Mouse (Mus musculus) skeletal muscle tissue, adult 2 months (tissue): ENCODE results near the gene Ambra1.
"Not testable (repeated sequence)": the region's sequence is repeated elsewhere in the genome, so short reads cannot be mapped to it uniquely, and the experiment has no call there.

Source experiments
- DNase-seq: peaks from one replicate; pipeline ENCODE4 v3.0.0-alpha.2; 2012; ENCODE audit warnings: low read depth, low spot score

The Ambra1 gene

GRCm38 (mm10) chr2:91729971-91730821, at the start of gene Ambra1:
Gene Ambra1, plus strand, starts transcription at chr2:91730134.
- DNase-seq, result peak; percentile 86

- DNase-seq, result no peak
These were observed 47.1 kb upstream of the Ambra1 start for GRCm38 (mm10) chr2:91682850-91683249.

- no peak for DNase-seq
These were observed 46.0 kb upstream of the Ambra1 start for GRCm38 (mm10) chr2:91683919-91684318.

GRCm38 (mm10) chr2:91689452-91689851, 40.5 kb upstream of the Ambra1 start:
- DNase-seq, result no peak

GRCm38 (mm10) chr2:91695436-91696224, 34.3 kb upstream of the Ambra1 start:
- no peak for DNase-seq

- DNase-seq, result no peak
These were observed 33.7 kb upstream of the Ambra1 start for GRCm38 (mm10) chr2:91696225-91696590.

GRCm38 (mm10) chr2:91699225-91699624, 30.7 kb upstream of the Ambra1 start:
- no peak for DNase-seq

- DNase-seq, result no peak
These were observed 28.6 kb upstream of the Ambra1 start for GRCm38 (mm10) chr2:91701366-91701765.

- no peak for DNase-seq
These were observed 24.2 kb upstream of the Ambra1 start for GRCm38 (mm10) chr2:91705736-91706135.

GRCm38 (mm10) chr2:91706456-91706855, 23.5 kb upstream of the Ambra1 start:
- no peak for DNase-seq

GRCm38 (mm10) chr2:91708361-91708760, 21.6 kb upstream of the Ambra1 start:
- no peak for DNase-seq

GRCm38 (mm10) chr2:91710272-91711234, 19.4 kb upstream of the Ambra1 start, which contains the start of the genes Atg13 and Harbi1:
Gene Atg13, minus strand, starts transcription at chr2:91710576.
Gene Harbi1, plus strand, starts transcription at chr2:91710852.
- peak; percentile 86 for DNase-seq

GRCm38 (mm10) chr2:91711256-91711925, 18.5 kb upstream of the Ambra1 start:
- DNase-seq, result no peak

- no peak for DNase-seq
These were observed 15.0 kb upstream of the Ambra1 start for GRCm38 (mm10) chr2:91714921-91715320.

- no peak for DNase-seq
These were observed 11.7 kb upstream of the Ambra1 start for GRCm38 (mm10) chr2:91718276-91718675.

GRCm38 (mm10) chr2:91723382-91723781, 6.6 kb upstream of the Ambra1 start:
- DNase-seq, result no peak

GRCm38 (mm10) chr2:91723951-91724350, 6.0 kb upstream of the Ambra1 start:
- no peak for DNase-seq

GRCm38 (mm10) chr2:91724716-91725115, 5.2 kb upstream of the Ambra1 start:
- no peak for DNase-seq

- not testable (repeated sequence) for DNase-seq
These were observed 4.5 kb upstream of the Ambra1 start for GRCm38 (mm10) chr2:91725476-91725875.

- no peak for DNase-seq
These were observed 2.9 kb upstream of the Ambra1 start for GRCm38 (mm10) chr2:91727011-91727410.

GRCm38 (mm10) chr2:91729571-91729970, 363 bp upstream of the Ambra1 start:
- DNase-seq, result no peak
